Mouse (Mus musculus) lung, embryonic 16.5 days (tissue): ENCODE measurements around the gene Dync1i1. TPM values are rescaled to one million over a fixed set of nuclear protein-coding genes. Genes with fewer than 3 reads are reported as not detected.
A peak's percentile ranks its signal among the peaks of the same experiment; 100 is the strongest.
"Not testable (repeated sequence)": the region's sequence is repeated elsewhere in the genome, so short reads cannot be mapped to it uniquely, and the experiment has no call there.

ENCODE experiments used
- ATAC-seq: fragments of 200-750 bp; cut with Nextera tagmentation; 2 replicates; pipeline ENCODE4 v1.8.0; 2017; ENCODE audit warnings: low read depth, mild to moderate bottlenecking, moderate library complexity
- H3K27ac ChIP-seq: fragments of 300-500 bp; sonication (generic); 2 replicates; pipeline ENCODE4 v1.5.1; 2014; ENCODE audit warnings: mild to moderate bottlenecking, control low read depth, low read length
- H3K27me3 ChIP-seq: fragments of 300-500 bp; sonication (generic); 2 replicates; pipeline ENCODE4 v1.6.1; 2014; ENCODE audit warnings: low read depth, low read length, mixed read lengths; ENCODE audit not compliant: control insufficient read depth, insufficient read depth
- H3K36me3 ChIP-seq: fragments of 300-500 bp; sonication (generic); 2 replicates; pipeline ENCODE4 v1.6.1; 2014; ENCODE audit warnings: low read length; ENCODE audit not compliant: control insufficient read depth, insufficient read depth
- H3K4me1 ChIP-seq: fragments of 300-500 bp; sonication (generic); replicated peaks from 2 replicates; pipeline ENCODE4 v1.6.1; 2014; ENCODE audit warnings: low read length, mixed read lengths; ENCODE audit not compliant: control insufficient read depth, insufficient read depth
- H3K4me2 ChIP-seq: fragments of 300-500 bp; sonication (generic); 2 replicates; pipeline ENCODE4 v1.6.1; 2014; ENCODE audit warnings: low read depth, low read length, control low read depth
- H3K4me3 ChIP-seq: fragments of 300-500 bp; sonication (generic); 2 replicates; pipeline ENCODE4 v1.5.1; 2014; ENCODE audit warnings: mild to moderate bottlenecking, low read length, control low read depth
- H3K9ac ChIP-seq: fragments of 300-500 bp; sonication (generic); 2 replicates; pipeline ENCODE4 v1.6.1; 2014; ENCODE audit warnings: low read length, control low read depth
- H3K9me3 ChIP-seq: fragments of 300-500 bp; sonication (generic); 2 replicates; pipeline ENCODE4 v1.6.1; 2016; ENCODE audit warnings: low read length; ENCODE audit not compliant: control insufficient read depth
- WGBS: fragments of 180-500 bp; shearing (Covaris S2); extraction: QIAGEN DNeasy Blood & Tissue Kit; methylation state at CpG from one replicate; pipeline ENCODE4 v1.1.7; 2014; 5-methylcytosine and 5-hydroxymethylcytosine counted together
- polyA plus RNA-seq: library from polyadenylated mRNA; unstranded; fragments of >200 nt; fragmentation: Nextera tagmentation; extraction: Ambion mirVana; gene quantifications from 2 replicates; pipeline ENCODE4 v1.2.1, GENCODE M21; 2015

The Dync1i1 gene
- 0.80 and 0.87 TPM in 2 replicates for polyA plus RNA-seq

DNA sequence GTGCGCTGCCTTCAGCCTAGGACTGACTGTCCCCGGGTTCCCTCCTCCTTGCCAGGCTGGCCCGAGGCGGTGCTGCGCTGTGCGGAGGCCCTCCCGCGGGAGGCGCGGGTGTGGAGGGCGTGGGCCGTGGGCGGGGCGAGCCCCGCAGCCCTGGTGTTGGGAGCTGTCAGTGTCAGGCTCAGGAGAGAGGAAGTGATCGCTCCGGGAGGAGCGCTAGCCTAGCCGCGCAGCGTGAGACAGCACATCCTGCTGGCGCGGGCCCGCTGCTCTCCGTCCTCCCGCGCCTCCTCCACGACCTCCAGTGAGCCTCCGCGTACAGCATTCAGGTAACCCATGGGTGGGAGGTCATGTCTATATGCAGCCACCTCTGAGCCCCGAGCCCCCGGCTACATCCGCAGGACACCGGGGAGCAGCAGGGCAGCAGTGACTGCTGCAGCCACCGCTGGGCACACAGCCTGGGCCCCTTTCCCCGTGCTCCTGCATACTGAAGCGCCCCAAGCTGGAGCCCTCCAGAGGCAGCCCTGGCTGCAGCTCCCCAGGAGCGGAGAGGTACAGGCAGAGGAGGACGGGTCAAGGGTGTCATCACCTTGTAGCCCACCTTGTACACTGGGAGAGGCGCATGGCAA is at the start of gene Dync1i1:
Gene Dync1i1, plus strand, starts transcription at position 29 of the 626 bp plus-strand sequence.
- peaks cover 9% of the 10 kb centered on the region for H3K4me1 ChIP-seq
- H3K27me3 ChIP-seq: peaks cover 5% of the 10 kb centered on the region; the same call in 1 of the 2 replicates
- peak within 1 kb of the TSS; percentile 45 for H3K4me3 ChIP-seq
- WGBS: 2% methylated on average over 36 of the region's 40 CpGs
- no peaks in the 10 kb centered on the region for H3K9me3 ChIP-seq
- H3K4me2 ChIP-seq: peak within 1 kb of the TSS; percentile 73
- ATAC-seq: peak; percentile 83
- H3K9ac ChIP-seq: peak within 1 kb of the TSS; percentile 48
- H3K36me3 ChIP-seq: no peaks in the 10 kb centered on the region
- no peak within 1 kb of the TSS for H3K27ac ChIP-seq

DNA sequence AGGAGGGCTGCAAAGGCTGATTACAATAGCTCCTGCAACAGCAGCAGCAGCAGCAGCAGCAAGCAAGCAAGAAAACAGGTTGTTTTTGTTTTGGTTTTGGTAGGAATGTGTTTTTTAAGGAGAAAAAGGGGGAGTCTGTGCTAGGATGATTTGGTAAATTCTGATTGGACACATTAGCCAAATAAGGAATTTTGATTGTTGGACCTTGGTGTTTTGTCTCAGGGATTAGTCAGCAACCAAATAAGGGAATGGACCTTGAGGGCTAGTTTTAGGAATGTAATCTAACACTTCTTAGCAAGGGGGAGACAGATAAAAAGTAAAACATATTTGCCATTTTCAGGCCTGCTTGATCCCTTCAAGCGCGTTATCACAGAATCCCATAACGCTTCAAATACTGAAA is 45.7 kb upstream of the Dync1i1 start:
- Histone ChIP-seq H3K27me3 (no peaks in the 10 kb centered on the region), H3K9ac (no peak overlapping the region), H3K9me3 (no peaks in the 10 kb centered on the region), H3K4me3 (no peak overlapping the region), H3K27ac (no peak overlapping the region), H3K4me2 (no peak overlapping the region), H3K36me3 (no peaks in the 10 kb centered on the region), H3K4me1 (no peaks in the 10 kb centered on the region)
- no peak for ATAC-seq
- 73% methylated on average over 3 of the region's 3 CpGs for WGBS

DNA sequence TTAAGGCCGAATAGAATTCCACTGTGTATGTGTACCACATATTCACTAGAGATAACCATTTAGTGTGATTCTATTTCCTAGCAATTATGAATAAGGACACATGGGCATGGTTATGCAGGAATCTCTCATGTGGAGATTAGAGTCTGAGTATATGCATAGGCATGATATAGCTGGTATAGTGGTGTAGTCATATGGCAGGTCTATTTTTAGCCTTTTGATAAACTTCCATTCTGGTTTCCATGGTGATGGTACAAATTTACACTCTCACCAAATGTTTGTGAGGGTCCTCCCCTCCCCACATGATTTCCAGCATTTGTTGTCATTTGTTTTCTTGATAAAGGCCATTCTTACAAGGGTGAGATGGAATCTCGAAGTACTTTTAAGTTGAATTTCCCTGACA is 23.6 kb upstream of the Dync1i1 start:
- WGBS: 76% methylated on average over 2 of the region's 2 CpGs
- H3K27ac ChIP-seq: no peak overlapping the region
- no peak overlapping the region for H3K4me3 ChIP-seq
- H3K4me2 ChIP-seq: no peak overlapping the region
- H3K9me3 ChIP-seq: no peaks in the 10 kb centered on the region
- H3K27me3 ChIP-seq: no peaks in the 10 kb centered on the region
- no peak overlapping the region for H3K9ac ChIP-seq
- no peaks in the 10 kb centered on the region for H3K36me3 ChIP-seq
- H3K4me1 ChIP-seq: no peaks in the 10 kb centered on the region
- ATAC-seq: no peak

DNA sequence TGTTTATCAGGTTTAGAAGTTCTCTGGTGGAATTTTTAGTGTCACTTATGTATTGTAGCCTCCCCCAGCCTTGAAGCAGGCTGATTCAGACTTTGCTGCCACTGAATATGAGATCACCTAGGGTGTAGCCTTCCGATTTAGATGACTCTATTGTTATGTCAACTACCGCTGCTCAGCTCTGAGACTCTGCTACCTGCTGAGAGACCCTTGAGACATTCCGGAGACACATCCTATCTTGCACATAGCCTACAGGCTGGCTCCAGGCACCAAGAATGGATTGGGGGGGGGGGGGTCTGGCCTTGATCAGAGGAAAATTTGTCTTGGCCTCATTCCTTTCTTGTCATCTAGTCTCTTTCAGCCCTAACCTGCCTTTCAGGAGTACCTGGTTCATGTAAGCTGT is 17.5 kb upstream of the Dync1i1 start:
- ATAC-seq: not testable (repeated sequence)

DNA sequence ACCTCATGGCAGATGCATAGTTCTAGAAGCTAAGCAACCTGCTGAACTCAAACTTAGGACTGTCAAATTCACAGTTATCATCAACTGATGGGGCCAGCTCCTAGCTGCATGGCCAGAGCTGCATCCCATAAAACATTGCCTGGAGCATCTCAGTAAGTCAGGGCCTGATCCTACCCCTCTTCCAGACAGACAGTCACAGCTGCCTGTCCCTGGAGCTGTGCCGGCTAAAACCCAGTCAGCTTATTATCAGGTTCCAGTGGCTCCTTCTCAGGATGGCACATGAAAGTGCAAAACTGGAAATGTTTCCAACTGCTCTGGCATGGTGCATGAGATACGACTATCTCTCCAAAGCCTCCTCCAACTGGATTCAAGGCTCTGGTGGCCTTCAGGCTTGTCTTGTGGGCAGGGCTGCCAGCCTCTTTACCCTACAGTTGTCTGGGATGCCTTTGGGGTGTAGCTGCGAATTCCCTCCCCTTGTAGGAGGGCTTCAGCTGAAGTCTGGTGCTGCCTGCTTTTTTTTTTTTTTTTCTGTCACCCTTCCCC is 15.3 kb upstream of the Dync1i1 start:
- 54% methylated on average over 3 of the region's 3 CpGs for WGBS
- no peaks in the 10 kb centered on the region for H3K27me3 ChIP-seq
- H3K4me2 ChIP-seq: no peak overlapping the region
- no peak for ATAC-seq
- no peak overlapping the region for H3K27ac ChIP-seq
- no peaks in the 10 kb centered on the region for H3K4me1 ChIP-seq
- no peaks in the 10 kb centered on the region for H3K36me3 ChIP-seq
- H3K9ac ChIP-seq: no peak overlapping the region
- H3K4me3 ChIP-seq: no peak overlapping the region
- no peaks in the 10 kb centered on the region for H3K9me3 ChIP-seq

More for the DNA sequence above, 17.5 kb upstream of the Dync1i1 start:
- not testable (repeated sequence) for H3K4me2 ChIP-seq, H3K9ac ChIP-seq, H3K4me3 ChIP-seq, H3K27ac ChIP-seq, H3K9me3 ChIP-seq, H3K27me3 ChIP-seq, H3K36me3 ChIP-seq, H3K4me1 ChIP-seq
- 58% methylated on average over 3 of the region's 3 CpGs for WGBS

DNA sequence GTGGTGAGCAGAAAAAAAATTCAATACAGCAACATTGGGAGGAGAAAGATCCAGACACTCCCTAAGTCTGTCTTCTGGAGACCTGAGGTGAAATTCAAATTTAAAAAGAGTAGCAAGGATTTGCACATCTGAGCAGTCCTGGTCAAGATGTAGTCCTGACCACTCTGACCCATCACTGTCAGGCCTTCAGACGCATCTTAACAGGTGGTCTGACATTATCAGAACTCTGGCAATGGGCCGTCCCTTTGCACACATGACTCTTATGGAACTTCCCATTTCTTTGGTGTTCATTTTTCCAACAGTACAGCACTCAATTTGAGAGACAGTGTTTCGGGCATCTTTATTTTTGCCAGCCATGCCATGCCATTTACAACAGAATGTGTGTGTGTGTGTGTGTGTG is 12.8 kb upstream of the Dync1i1 start:
- no peak for ATAC-seq
- WGBS: 64% methylated on average over 3 of the region's 3 CpGs
- no peak overlapping the region for H3K27ac ChIP-seq

DNA sequence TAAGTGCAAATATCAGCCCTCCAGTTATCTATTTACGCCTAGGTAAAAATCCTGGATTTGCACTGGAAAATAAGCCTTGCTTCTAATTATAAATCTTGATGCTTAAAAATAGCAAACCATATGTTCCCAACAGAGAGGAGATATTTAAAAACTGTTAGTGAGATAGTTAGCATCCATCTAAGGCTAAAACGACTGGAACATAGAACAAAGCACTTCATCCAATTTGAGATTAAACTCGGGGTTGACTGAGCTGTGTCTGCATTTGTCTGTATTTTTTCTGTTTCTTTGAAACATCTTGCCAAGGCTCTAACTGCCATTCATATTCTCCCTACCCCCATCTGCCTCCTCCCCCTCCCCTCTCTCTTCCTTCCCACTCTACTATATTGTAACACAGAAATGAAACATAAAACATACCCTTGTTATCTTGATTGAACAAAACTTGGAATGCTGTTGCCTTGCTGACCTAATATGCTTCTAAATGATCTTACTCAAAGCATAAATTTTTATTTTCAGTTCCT is 10.3 kb upstream of the Dync1i1 start:
- 49% methylated on average over 3 of the region's 3 CpGs for WGBS
- no peak overlapping the region for H3K4me2 ChIP-seq
- H3K4me3 ChIP-seq: no peak overlapping the region
- no peak overlapping the region for H3K27ac ChIP-seq
- ATAC-seq: no peak
- H3K36me3 ChIP-seq: no peaks in the 10 kb centered on the region
- no peaks in the 10 kb centered on the region for H3K4me1 ChIP-seq
- no peak overlapping the region for H3K9ac ChIP-seq
- H3K9me3 ChIP-seq: no peaks in the 10 kb centered on the region
- H3K27me3 ChIP-seq: no peaks in the 10 kb centered on the region

More for the DNA sequence above, 12.8 kb upstream of the Dync1i1 start:
- no peak overlapping the region for H3K4me3 ChIP-seq
- H3K27me3 ChIP-seq: no peaks in the 10 kb centered on the region
- H3K4me2 ChIP-seq: no peak overlapping the region
- H3K36me3 ChIP-seq: no peaks in the 10 kb centered on the region
- H3K4me1 ChIP-seq: no peaks in the 10 kb centered on the region
- H3K9me3 ChIP-seq: no peaks in the 10 kb centered on the region
- no peak overlapping the region for H3K9ac ChIP-seq

DNA sequence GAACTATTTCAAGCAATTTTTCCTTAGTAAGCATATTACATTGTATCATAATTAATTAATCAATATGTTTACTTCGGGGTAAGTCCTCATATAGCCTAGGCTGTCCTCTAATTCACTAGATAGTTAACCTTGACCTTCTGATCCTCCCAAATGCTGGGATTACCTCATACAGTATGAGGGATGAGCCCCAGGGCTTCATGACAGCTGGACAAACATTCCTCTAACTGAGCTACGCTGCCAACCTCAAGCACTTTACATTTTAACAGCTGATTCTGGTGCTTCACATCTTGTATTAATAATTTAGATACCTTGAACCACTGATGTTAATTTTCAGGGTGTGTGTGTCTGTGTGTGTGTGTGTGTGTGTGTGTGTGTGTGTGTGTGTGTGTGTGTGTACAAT is 6.5 kb upstream of the Dync1i1 start:
- no peaks in the 10 kb centered on the region for H3K9me3 ChIP-seq
- ATAC-seq: no peak
- H3K27me3 ChIP-seq: no peaks in the 10 kb centered on the region
- WGBS: 51% methylated on average over 2 of the region's 2 CpGs
- no peak overlapping the region for H3K4me2 ChIP-seq
- no peak overlapping the region for H3K4me3 ChIP-seq
- no peaks in the 10 kb centered on the region for H3K4me1 ChIP-seq
- H3K9ac ChIP-seq: no peak overlapping the region
- H3K36me3 ChIP-seq: no peaks in the 10 kb centered on the region
- H3K27ac ChIP-seq: no peak overlapping the region

DNA sequence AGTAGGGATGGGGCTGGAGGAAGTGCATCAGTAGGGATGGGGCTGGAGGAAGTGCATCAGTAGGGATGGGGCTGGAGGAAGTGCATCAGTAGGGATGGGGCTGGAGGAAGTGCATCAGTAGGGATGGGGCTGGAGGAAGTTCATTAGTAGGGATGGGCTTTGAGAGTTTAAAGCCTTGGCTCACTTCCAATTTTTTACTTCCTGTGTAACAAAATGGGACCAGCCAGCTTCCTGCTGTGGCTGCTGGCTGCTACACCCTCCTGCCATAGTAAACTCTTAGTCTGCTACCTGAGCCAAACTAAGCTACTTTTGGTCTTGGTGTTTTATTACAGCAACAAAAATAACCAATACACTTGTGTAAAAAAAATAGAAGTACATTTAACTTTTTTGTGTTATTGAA is 4.7 kb upstream of the Dync1i1 start:
- not testable (repeated sequence) for H3K9me3 ChIP-seq, H3K4me1 ChIP-seq, ATAC-seq, H3K9ac ChIP-seq, H3K4me3 ChIP-seq, H3K27ac ChIP-seq, H3K4me2 ChIP-seq, H3K27me3 ChIP-seq, H3K36me3 ChIP-seq
